Mouse (Mus musculus): ENCODE data around the gene Mis18a.

Gene Mis18a

GRCm38 (mm10) chr16:90727233-90728115, at the start of gene Mis18a:
TSS of gene Mis18a (minus strand) at chr16:90727404.
- DNase-seq (ENCODE audit: inconsistent age in 2 of 2, low spot score in 1 of 2) = peak; percentile 96 to 98

GRCm38 (mm10) chr16:90775946-90776520, 48.8 kb upstream of the Mis18a start:
- no peak for DNase-seq (ENCODE audit: inconsistent age in 2 of 2, low spot score in 1 of 2)

GRCm38 (mm10) chr16:90774646-90775045, 47.4 kb upstream of the Mis18a start:
- DNase-seq (ENCODE audit: inconsistent age in 2 of 2, low spot score in 1 of 2) = peak; percentile 65 to 91

- DNase-seq (ENCODE audit: inconsistent age in 2 of 2, low spot score in 1 of 2) = peak in 1 of 2 experiments; percentile 53
Observed at GRCm38 (mm10) chr16:90774216-90774615, 47.0 kb upstream of the Mis18a start.

- no peak for DNase-seq (ENCODE audit: inconsistent age in 2 of 2, low spot score in 1 of 2)
Observed at GRCm38 (mm10) chr16:90766919-90767454, 39.8 kb upstream of the Mis18a start.

- peak; percentile 65 to 89 for DNase-seq (ENCODE audit: inconsistent age in 2 of 2, low spot score in 1 of 2)
Observed at GRCm38 (mm10) chr16:90765195-90765877, 38.1 kb upstream of the Mis18a start.

GRCm38 (mm10) chr16:90760515-90760914, 33.3 kb upstream of the Mis18a start:
- DNase-seq (ENCODE audit: inconsistent age in 2 of 2, low spot score in 1 of 2) = no peak

- no peak for DNase-seq (ENCODE audit: inconsistent age in 2 of 2, low spot score in 1 of 2)
Observed at GRCm38 (mm10) chr16:90759335-90759734, 32.1 kb upstream of the Mis18a start.

- DNase-seq (ENCODE audit: inconsistent age in 2 of 2, low spot score in 1 of 2) = peak in 1 of 2 experiments; percentile 67
Observed at GRCm38 (mm10) chr16:90753386-90753941, 26.3 kb upstream of the Mis18a start.

GRCm38 (mm10) chr16:90748169-90748568, 21.0 kb upstream of the Mis18a start:
- no peak for DNase-seq (ENCODE audit: inconsistent age in 2 of 2, low spot score in 1 of 2)

GRCm38 (mm10) chr16:90747143-90747542, 19.9 kb upstream of the Mis18a start:
- DNase-seq (ENCODE audit: inconsistent age in 2 of 2, low spot score in 1 of 2) = peak in 1 of 2 experiments; percentile 60

- DNase-seq (ENCODE audit: inconsistent age in 2 of 2, low spot score in 1 of 2) = peak; percentile 95 to 98
Observed at GRCm38 (mm10) chr16:90738092-90738956, 11.1 kb upstream of the Mis18a start, which contains the start of gene Mrap. TSS of gene Mrap (plus strand) at chr16:90738207.

- peak; percentile 90 to 94 for DNase-seq (ENCODE audit: inconsistent age in 2 of 2, low spot score in 1 of 2)
Observed at GRCm38 (mm10) chr16:90736672-90737270, 9.6 kb upstream of the Mis18a start.

- peak; percentile 88 to 94 for DNase-seq (ENCODE audit: inconsistent age in 2 of 2, low spot score in 1 of 2)
Observed at GRCm38 (mm10) chr16:90735611-90736010, 8.4 kb upstream of the Mis18a start.

GRCm38 (mm10) chr16:90726600-90727227, 490 bp downstream of the Mis18a start:
- DNase-seq (ENCODE audit: inconsistent age in 2 of 2, low spot score in 1 of 2) = no peak

- no peak for DNase-seq (ENCODE audit: inconsistent age in 2 of 2, low spot score in 1 of 2)
Observed at GRCm38 (mm10) chr16:90724051-90724450, 3.2 kb downstream of the Mis18a start.

- no peak for DNase-seq (ENCODE audit: inconsistent age in 2 of 2, low spot score in 1 of 2)
Observed at GRCm38 (mm10) chr16:90710313-90710712, 16.9 kb downstream of the Mis18a start.

- peak; percentile 82 to 84 for DNase-seq (ENCODE audit: inconsistent age in 2 of 2, low spot score in 1 of 2)
Observed at GRCm38 (mm10) chr16:90709711-90710289, 17.4 kb downstream of the Mis18a start.

GRCm38 (mm10) chr16:90706279-90706678, 20.9 kb downstream of the Mis18a start:
- DNase-seq (ENCODE audit: inconsistent age in 2 of 2, low spot score in 1 of 2) = no peak
